Mouse (Mus musculus): ENCODE results near the gene Ubqln3.

DNA sequence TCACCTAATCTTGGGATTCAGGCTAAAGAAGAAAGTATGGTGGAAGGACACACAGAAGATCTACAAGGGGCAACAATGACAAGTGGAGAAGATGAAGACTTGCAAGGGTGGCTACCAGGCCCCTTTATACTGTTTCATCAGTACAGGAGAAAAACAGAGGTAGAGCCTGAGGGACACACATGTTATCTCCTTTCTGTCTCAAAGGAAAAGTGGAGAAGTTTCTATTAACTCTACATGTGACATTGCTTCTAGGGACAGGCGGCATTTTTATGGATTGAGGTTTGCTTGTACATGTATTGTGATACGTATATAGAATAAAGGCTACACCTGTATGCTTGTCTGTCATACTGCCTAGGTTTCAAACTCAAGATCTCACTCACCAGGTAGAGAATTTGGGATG lies 40.2 kb upstream of the Ubqln3 start, which contains the start of gene Olfr648:
- TF ChIP-seq CTCF (IDR thresholded peaks at IDR 0.05; ENCODE audit: borderline replicate concordance, extremely low read depth, insufficient read depth, insufficient read length) (no peak), POLR2A (IDR thresholded peaks at IDR 0.05; ENCODE audit: borderline replicate concordance, extremely low read depth, insufficient read depth, insufficient read length, poor library complexity, severe bottlenecking) (no peak)
